Mouse (Mus musculus): ENCODE measurements around the gene Nubp1.

The Nubp1 gene

DNA sequence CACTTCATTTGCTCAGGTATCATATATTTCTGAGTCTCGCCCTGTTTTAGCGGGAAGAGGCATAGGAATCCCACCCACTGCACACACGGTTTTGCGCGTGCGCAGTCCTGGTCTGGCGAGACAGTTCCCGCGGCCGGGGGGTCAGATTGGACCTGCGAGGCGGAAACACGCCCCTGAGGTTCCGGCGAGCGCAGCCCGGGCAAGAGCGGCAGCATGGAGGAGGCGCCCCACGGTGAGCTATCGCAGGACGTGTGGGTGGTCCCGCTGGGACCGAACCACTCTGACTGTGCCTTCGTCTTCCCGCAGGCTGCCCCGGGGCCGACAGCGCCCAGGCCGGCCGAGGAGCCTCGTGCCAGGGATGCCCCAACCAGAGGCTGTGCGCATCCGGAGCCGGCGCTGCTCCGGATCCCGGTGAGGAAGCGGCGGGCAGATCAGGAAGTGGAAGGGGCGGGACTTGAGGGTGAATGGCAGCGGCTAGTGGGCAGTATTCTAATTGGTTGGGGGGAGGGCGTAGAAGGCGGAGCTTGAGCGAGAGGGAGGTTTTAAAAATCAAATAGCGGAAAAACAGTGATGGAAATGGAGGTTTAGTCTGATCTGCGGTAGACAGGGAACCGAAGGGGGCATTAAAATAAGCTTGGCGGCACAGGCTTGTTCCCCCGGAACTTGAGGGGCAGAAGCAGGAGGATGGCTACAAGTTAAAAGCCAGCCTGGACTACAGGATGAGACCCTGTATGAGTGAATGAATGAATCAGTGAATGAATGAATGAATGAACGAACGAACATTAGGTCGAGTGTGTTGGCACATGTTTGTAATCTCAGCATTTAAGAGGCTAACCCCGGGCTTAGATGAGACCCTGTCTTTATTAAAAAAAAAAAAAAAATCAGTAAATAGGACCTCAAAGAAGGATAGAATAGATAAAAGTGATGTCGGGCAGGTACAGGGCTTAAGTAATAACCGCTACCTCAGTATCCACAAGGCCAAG lies at the start of gene Nubp1:
TSS of gene Nubp1 (plus strand) at position 185 of the 983 bp plus-strand sequence.
- DNase-seq (ENCODE audit: extremely low read depth, low read depth) = peak; percentile 87

DNA sequence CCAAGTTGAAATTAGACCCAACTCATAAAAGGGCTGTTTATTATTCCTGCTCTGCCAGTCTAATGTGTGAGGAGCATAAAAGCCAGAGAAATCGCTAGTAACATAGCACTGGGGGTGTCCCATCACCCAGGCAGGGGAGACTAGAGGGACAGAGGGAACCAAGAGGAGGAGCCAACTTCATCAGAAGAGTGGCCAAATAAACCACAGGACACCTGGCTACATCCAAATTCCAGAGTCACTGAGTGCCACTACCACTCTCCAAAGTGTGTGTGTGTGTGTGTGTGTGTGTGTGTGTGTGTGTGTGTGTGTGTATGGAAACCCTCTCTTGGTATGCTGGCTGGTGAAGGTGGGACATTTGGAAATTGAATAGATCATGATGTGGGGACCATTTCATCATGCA lies 48.7 kb upstream of the Nubp1 start:
- DNase-seq (ENCODE audit: extremely low read depth, low read depth) = no peak

DNA sequence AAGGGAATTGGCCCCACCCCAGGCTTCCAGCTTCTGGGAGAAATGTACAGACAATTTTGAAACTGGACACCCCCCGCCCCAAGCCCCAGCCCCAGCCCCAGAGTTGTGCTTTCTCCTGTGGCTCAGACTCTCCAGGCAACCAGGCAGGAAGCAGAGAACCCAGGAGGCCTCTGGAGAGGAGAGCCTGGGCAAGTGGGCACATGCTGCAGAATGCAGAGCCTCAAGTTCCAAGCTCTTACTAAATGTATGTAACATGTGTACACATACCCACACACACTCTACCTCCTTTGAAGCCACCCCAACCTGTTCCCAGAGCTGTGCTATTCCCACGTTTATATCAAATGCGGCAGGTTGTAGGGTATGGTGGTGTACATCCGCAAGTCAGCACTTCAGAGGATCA lies 46.0 kb upstream of the Nubp1 start:
- no peak for DNase-seq (ENCODE audit: extremely low read depth, low read depth)

DNA sequence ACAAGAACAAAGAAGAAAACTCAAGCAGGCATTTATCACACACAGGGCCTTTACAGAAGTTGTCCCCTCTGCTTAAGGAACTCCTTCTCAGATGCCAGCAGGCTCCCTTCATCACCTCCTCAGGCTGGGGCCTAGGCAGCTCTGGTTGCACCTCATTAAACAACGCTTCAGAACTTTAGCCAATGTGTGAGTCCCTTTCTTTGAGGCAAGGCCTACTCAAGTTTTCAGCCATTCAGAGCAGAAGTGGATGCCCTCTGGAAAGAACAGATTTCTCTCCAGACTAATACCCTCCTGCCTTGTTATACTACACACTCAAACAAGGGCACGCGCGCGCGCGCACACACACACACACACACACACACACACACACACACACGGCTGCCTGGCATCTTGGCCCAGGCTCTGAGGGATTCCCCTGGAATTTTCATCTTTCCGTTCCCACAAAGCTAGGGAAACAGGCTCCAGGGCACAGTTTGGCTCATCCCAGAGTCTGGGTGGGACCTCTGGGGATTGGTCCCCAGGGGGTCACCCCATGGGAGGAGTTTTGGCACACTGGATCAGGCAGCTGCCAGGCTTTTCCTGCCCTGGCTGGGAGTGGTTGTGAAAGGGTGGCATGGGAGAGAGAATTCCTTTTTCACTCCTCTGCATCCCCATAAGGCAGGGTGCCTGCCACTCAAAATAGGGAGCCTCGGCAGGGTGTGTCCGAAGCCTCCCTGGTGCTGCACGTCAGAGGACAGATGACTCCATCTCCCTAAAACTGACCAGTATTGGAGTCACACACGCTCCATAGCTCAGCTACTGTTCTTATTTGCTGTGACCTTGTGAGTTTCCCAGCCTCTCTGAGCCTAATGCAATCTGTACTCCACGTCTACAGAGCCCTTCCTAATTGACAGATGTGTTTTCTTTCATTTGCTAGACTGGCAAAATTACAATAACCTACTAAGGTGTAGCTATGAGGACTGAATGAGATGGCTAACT lies 45.2 kb upstream of the Nubp1 start:
- no peak for DNase-seq (ENCODE audit: extremely low read depth, low read depth)

DNA sequence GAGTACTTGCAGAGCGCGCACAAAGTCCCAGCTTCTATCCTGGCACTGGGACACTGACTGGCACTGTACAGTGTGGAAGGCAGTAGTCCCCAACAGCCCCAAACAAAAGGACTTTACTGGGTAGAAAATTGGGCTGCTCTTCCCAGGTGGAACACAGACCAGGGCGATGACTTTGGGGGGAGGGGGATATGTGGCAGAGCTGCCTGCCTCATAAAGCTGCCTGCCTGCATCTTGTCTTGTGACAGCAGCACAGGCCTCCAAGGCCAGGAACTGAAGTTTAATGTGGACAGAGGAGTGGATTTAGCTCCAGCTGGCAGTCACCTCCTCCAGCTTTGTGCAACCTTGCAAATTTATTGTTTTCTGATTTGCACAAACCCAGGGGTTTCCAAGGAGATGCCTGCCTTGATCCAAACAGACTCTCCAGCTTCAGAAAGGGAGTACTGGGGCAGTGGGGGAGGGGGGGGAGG lies 42.2 kb upstream of the Nubp1 start:
- no peak for DNase-seq (ENCODE audit: extremely low read depth, low read depth)

DNA sequence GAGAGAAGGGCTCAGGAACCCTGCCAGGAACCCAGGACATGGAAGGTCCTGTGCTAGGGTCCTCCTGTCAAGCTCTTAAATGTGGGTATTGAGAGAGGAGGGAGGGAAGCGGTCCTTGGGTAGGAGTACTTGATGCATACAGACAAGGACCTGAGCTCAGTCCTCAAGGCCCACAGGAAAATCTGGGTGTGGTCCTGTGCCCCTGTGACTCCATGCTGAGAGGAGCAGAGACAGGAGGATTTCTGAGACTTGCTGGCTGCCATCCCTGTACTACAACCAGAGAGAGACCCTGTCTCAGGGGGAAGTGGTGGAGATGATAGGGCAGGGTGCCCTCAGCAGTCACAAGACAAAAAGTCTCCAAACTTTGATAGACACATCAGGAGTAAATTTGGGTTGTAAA lies 41.8 kb upstream of the Nubp1 start:
- DNase-seq (ENCODE audit: extremely low read depth, low read depth) = no peak

DNA sequence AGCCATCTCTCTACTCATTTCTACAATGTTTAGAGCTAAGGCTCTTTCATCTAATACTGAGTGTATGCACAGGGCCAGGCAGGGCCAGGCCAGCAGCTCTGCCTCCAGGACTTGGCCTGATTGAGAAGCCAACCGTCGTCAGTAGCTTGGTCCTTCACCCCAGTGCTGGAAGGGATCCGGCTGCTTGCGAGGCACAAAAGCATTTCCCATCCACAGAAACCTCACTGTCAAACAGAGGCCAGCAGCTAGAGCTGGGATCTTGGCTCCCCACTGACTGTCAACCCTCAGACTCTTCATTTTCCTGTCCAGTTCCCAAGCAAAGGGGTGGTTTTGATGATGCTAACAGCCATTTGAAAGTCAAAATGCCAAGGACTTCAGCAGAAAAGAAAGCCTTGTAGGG lies 39.4 kb upstream of the Nubp1 start:
- DNase-seq (ENCODE audit: extremely low read depth, low read depth) = no peak

DNA sequence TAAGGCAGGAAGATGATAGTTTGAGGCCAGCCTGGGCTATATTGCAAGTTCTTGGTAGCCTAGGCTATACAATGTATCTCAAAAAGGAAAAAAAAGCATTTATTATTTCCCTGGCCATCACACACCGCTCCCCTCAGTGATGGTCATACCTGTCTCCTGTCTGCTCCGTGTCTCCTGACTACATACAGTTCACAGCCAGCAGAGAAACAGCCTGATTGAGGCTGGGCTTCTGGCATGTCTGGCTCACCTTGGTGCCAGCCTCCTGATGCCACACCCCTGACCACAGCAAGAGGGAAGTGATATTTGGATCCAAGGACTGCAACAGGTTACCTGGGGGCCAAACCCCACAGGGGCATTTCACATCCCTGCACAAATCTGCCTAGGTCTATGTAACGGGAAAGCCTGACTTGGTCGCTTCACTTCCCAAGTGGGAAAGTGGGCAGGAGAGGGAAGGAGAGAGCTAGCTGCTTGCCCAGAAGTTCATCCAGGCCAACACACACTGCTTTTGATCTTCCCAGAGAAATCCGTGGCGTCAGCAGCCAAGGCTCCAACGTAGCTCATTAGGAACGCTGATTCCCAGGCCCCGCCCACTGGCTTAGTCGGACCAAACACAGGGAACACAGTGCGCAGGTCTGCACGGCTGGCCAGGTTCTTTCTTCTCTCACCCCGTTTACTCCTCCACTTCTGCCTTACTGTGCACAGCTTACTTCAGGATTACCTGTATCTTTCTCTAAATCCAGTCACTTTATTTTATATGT lies 37.3 kb upstream of the Nubp1 start:
- no peak for DNase-seq (ENCODE audit: extremely low read depth, low read depth)

DNA sequence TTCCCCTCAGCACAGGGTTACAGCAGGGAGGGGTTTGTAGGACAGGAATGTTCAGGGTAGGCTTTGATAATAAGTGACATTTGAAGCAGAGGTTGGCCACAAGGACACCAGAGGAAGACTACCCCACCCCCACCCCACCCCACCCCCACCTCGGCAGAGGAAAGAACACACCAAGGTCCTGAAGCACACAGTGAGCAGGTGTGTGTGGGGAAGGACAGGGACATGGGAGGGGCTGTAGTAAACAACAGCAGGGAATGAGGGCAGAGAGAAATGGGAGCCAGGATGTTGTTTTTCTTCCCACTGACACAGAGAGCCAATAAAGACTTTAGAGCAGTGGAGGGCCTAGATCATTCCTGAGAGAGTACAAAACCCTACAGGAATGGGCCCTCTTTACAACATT lies 34.5 kb upstream of the Nubp1 start:
- no peak for DNase-seq (ENCODE audit: extremely low read depth, low read depth)

DNA sequence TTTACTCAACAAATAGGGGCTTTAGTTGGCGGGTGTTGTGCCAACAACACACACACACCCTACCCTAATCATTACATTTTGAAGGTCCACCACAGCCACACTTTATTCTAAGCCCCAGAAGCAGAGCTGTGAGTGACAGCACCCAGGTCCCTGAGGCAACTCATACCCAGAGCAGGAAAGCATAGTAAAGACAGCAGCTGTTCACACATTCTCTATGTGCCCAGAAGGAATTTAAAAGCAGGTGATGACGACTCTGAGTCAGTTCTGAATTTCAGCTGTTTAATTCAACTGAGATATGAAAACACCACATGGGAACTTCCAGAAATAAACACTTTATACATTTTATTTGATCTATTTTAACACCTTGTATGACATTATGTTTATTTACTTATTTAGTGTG lies 32.2 kb upstream of the Nubp1 start:
- no peak for DNase-seq (ENCODE audit: extremely low read depth, low read depth)

DNA sequence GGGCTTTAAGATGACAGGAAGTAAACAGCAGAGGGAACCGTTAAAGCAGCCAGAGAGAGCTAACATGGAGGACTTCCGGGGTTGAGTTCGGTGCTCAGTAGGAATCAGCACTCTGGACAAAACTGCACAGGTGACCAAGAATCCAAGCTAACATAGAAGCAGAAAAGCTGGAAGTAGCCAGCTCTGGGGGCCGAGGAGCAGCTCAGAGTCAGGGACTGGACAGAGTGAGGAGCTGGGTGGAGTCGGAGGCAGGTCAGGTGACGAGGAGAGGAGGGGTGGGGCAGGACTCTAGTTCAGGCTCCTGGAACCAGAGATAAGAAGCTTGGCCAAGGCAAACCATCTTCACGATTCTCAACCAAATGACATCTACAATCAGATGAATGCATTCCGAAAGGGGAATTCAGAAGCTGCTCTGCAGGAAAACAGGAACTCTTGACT lies 27.7 kb upstream of the Nubp1 start:
- DNase-seq (ENCODE audit: extremely low read depth, low read depth) = peak; percentile 93

DNA sequence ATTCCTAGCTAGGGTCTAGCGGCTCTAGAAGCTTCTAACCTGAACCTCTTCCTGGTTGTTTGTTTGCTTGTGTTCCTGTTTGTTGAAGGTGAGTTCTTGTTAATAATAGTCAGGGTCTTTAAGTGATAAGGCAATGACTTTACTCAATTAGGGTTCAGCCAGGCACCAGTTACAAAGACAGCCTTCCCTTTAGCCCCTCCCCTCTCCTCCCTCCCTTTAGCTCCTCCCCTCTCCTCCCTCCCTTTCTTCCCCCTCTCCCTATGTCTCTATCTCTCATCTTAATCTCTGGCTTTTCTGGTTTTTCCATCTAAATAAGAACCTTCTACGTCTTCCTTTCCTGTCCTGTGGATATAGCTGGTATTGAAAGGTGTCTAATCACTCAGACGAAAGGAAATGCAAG lies 27.2 kb upstream of the Nubp1 start:
- DNase-seq (ENCODE audit: extremely low read depth, low read depth) = no peak

DNA sequence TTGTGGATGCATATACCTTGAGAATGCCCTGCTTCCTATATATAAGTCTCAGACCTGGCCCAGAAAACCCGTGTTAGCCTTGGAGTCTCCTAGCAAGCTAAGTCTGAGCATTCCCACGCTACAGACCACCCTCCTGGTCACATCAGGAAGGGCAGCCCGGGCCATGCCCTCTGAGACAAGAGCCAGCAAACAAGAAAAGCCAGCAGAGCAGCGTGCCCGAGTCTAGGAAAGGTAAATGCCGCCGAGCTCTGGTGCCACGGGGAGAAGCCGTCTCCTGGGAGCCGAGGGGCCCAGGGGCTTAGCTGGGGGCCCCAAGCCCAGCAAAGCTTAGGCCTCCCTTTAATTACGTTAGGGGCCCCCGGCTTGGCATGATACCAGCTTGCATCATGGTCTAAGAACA lies 26.5 kb upstream of the Nubp1 start:
- no peak for DNase-seq (ENCODE audit: extremely low read depth, low read depth)

DNA sequence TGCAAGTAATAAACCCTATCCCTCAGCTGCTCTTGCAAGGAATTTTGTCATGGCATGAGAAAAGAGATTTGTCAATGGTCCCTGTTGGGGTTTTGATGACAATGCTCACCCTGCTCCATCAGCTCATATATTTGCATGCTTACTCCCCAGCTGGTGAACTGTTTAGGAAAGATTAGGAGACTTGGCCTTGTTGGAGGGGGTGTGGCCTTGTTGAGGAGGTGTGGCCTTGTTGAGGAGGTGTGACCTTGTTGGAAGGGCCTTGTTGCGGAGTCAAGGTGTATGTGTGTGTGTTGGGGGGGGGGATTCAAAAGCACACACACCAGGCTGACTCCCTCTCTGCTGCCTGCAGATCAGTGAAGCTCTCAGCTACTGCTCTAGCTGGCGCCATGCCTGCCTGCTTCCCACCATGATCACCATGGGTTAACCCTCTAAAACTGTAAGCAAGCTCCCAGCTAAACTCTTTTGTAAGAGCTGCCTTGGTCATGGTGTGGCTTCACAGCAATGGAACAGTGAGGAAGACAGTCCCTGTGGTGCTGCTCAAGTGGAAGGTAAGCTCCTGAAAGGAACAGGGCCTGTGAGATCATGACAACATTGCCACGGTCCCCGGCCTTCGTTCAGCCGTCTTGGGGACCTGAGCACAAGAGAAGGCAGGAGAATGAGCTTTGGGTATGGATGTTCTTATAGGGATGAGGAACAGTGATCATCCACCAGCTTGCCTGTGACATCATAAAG lies 22.9 kb upstream of the Nubp1 start:
- no peak for DNase-seq (ENCODE audit: extremely low read depth, low read depth)

DNA sequence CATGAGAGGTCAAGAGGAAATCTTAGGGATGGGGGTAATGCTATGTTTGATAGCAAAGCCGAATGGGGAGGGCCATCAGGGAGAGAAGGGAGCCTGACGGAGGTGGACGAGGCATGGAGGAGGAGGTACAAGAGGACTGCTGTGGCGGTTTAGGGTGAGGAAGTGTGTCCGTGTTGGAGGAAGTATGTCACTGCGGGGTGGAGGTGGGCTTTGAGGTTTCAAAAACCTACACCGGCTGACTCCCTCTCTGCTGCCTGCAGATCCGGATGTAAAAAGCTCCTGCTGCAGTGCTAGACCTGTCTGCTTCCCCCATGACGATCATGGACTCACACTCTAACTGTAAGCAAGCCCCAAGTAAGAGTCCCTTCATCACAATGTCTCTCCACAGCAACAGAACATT lies 19.2 kb upstream of the Nubp1 start:
- DNase-seq (ENCODE audit: extremely low read depth, low read depth) = no peak

DNA sequence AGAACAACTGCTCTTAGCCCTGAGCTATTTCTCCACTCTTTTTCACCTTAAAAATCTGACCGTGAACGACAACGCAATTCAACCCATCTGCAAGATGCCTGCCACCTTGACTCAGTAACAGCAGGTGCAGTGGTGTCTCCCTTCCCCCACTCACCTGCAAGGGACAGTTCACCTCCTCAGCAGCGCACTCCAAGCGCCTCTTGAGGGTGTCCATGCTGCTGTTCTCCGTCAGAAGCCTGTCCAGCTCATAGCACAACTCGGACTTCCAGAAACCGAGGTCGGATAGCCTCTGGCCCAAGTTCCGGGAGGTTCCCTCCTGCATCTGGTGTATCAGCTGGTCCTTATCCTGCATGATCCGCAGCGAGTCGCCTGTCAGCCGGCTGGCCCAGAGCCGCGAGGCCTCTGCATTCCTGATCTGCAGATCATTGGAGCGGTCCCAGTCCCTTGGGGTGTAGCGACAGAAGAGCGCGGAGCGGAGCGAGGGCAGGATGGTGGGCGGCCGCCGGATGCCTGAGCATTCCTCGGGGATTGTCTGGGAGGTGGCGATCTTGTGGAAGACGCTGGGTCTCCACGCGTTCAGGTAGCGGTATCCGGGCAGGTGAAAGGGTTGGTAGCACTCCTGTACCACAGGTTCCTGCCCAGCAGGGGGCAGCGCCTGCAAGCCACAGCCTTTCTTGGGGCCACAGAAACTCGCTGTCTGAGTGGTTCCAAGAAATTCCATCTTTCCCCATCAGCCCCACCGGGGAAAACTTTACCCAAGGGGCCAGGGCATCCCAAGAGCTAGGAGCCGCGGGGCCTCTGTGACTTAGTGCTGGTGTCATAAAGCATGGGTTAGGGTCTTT lies 16.8 kb upstream of the Nubp1 start, which contains the start of gene Tekt5:
TSS of gene Tekt5 (minus strand) at position 792 of the 842 bp plus-strand sequence.
- no peak for DNase-seq (ENCODE audit: extremely low read depth, low read depth)

DNA sequence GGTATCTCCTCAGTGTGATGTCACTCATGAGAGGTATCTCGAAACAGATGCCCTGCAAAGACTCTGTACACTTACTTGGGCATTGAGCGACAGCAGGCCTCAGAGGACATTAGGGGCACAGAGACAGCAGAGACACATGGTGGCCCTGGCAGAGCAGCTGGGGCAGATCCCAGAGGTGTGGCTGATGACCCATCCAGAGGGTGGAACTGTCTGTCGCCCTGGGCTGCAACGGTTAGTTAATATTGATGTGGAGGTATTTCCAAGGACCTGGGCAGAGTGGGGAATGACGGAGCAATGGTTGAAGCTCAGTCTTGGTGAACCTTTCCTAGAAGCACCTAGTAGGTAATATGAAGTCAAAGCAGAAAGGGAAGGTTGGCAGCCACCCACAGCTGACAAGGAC lies 13.0 kb upstream of the Nubp1 start:
- no peak for DNase-seq (ENCODE audit: extremely low read depth, low read depth)

DNA sequence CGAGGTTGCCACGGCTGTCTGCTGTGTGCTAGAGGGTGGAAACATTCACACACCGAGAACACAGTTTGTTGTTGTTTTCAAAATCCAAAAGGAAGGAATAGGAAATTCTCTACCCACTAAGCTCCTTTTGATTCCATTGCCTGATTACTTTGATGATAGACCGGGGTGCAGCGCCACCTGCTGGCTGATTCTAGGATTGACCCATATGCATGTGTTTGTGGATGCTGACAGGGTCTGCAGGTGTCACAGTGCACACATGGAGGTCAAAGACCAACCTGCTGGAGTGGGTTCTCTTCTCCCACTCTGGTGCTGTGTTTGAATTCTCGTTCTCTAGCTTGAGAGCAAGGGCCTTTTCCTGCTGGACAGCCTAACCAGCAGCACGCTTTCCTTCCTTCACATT lies 12.6 kb upstream of the Nubp1 start:
- no peak for DNase-seq (ENCODE audit: extremely low read depth, low read depth)

DNA sequence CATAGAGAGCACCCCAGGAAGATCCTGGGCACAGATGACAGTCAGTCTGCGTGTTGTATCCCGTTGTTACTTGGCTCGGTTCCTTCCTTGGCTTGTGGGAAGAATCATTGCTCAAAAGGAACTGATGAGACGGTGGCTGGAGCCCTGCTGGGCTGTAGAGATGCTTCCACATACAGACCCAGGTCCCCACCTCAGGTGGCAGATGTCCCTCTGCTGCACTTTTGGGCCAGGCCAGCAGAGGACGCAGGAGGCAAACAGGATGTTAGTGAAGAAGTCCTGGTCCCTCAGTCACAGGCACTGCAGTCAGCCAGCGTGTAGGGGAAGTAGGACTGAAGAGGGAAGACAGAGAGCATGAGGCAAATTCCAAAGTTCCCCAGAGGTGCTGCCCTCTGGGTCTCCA lies 4.2 kb downstream of the Nubp1 start:
- DNase-seq (ENCODE audit: extremely low read depth, low read depth) = no peak
